Mouse (Mus musculus) urinary bladder, postnatal 10 days (tissue): ENCODE measurements around the gene Nr4a3.

Experiments used
- DNase-seq: peaks from one replicate; pipeline ENCODE4 v3.0.0; 2022; ENCODE audit warnings: low spot score

Gene Nr4a3

GRCm38 (mm10) chr4:48110331-48110730, 65.4 kb downstream of the Nr4a3 start:
- no peak for DNase-seq

GRCm38 (mm10) chr4:48116191-48116590, 71.2 kb downstream of the Nr4a3 start:
- DNase-seq = no peak

- DNase-seq = no peak
Observed at GRCm38 (mm10) chr4:48124416-48124772, 79.4 kb downstream of the Nr4a3 start.

- peak; percentile 33 for DNase-seq
Observed at GRCm38 (mm10) chr4:48124773-48125469, 80.0 kb downstream of the Nr4a3 start, which contains the start of gene Stx17. TSS of gene Stx17 (plus strand) at chr4:48124915.

- no peak for DNase-seq
Observed at GRCm38 (mm10) chr4:48130314-48130713, 85.4 kb downstream of the Nr4a3 start.

- no peak for DNase-seq
Observed at GRCm38 (mm10) chr4:48131606-48132005, 86.7 kb downstream of the Nr4a3 start.

GRCm38 (mm10) chr4:48132721-48133120, 87.8 kb downstream of the Nr4a3 start:
- DNase-seq = no peak
